Mouse (Mus musculus) activated CD4-positive, CD25-positive, alpha-beta regulatory T cell, adult 4 months (primary cell): ENCODE results near the gene Mterf1a. TPM values are rescaled to one million over a fixed set of nuclear protein-coding genes. Genes with fewer than 3 reads are reported as not detected.
"Not testable (repeated sequence)": the region's sequence is repeated elsewhere in the genome, so short reads cannot be mapped to it uniquely, and the experiment has no call there.

Source experiments
- ATAC-seq: one replicate; pipeline ENCODE4 v1.8.0; 2017
- polyA plus RNA-seq, 2 experiments: library from polyadenylated mRNA; unstranded; fragments of 100-300 nt; shearing (Covaris generic); gene quantifications; one replicate each; pipeline ENCODE4 v1.2.1; 2017

Gene Mterf1a
- 10 to 100 TPM; 24.3 to 27.5 TPM for polyA plus RNA-seq

DNA sequence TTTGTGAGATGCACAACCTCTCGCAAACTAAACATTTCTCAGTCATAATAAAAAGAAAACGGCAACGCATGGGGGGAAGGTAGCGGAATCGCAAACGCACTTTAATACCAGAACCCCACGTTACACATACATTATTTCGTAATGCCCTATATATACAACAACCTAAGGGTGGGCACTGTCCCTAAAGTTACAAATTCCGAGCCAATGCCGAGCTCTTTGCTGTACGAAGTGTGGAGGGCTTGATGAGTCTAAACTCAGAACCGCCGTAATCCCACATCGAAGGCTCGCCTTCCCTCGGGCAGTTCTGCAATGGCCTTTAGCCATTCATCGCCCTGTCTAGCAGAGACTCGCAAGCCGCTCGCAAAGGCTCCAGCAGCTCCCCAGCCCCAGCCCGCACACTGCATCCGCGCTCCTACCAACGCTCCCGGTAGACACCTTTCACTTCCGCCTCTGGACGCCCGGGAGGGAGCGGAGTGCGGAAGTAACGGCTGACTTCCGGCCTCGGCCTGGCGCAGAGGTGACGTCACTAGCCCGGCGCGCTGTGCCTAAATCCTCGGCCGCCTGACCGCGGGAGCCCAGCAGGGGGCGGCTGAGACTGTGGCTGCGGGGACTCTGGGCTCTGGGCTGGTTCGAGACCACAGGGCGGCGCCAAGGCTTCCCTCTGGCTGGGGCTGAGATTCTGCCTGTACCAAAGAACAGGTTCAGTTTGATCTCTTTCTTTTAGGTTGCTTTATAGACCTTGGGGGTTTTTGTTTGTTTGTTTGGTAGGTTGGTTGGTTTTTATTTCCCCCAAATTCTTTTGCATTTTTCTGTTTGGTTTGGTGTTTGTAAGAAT is at the start of gene Mterf1a:
Gene Mterf1a (minus strand): TSS at position 475 of the 835 bp plus-strand sequence.
- ATAC-seq = peak; percentile 100

DNA sequence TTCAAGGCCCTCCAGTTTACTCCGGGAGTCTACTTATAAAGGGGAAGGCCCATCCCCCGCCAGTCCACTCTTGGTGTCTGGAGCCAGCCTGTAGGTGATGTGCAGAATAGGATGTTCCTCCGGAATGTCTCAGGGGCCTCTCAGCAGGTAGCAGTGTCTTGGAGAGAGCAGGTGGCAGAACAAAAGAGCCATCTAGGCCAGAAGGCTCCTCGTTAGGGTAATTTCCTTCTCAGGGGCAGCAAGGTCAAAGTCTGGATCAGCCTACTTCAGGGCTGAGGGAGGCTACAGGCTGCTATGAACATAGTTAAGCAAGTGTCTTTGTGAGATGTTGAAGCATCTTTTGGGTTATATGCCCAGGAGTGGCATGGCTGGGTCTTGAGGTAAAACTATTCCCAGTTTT is 49.4 kb upstream of the Mterf1a start:
- not testable (repeated sequence) for ATAC-seq

DNA sequence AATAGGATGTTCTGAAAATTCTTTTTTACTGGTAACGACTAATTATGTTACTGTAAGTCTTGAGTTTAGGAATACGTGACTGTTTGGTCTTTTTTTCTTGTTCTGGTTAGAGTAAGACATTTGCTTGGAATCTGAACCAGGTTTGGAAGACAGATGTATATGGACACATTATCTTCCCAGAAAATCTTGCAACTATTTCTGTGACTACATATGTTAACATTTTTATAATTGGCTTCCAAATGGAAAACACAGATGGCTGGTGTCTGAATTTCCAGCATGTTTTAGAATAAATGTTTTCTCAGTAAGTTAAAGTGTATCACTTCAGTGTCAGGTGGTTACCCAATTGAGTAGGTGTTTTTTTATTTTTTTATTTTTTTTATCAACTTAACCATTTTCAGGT is 47.5 kb upstream of the Mterf1a start:
- ATAC-seq = no peak

DNA sequence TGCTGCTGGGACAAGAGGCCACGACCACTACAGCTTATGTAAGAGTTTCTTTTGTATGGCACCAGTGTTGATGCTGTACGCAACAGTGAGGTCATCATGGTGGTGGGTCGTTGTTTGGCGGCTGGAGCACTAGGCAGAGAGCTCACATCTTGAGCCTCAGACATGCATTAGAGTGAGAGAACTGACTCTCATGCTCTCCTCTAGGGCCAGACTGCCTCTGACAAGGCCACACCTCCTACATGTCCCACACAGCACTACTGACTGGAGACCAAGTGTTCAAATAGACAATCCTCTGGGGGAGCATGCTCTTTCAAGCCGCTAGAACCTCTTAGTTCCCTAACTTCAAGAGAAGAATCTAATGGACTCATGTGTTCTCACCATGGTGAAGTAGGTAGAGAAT is 45.6 kb upstream of the Mterf1a start:
- ATAC-seq = no peak

DNA sequence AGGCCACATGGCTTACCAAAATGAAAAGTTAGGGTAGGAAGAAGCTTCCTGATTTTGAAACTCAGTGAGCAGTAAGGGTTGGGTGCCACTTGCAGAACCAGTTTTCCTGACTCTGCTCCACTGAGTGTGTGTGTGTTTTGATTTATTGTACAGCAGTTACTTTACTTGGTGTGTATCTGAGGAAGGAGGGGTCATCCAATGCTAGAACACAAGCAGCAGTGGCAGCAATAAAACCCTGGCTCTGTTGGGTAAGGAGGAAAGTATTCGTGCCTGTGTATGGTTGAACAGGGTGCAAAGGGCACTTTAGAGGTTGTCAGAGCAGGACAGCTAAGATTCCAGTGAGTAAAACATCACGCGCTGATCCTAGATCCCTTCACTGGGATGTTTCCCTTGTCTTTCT is 45.2 kb upstream of the Mterf1a start:
- ATAC-seq = no peak

DNA sequence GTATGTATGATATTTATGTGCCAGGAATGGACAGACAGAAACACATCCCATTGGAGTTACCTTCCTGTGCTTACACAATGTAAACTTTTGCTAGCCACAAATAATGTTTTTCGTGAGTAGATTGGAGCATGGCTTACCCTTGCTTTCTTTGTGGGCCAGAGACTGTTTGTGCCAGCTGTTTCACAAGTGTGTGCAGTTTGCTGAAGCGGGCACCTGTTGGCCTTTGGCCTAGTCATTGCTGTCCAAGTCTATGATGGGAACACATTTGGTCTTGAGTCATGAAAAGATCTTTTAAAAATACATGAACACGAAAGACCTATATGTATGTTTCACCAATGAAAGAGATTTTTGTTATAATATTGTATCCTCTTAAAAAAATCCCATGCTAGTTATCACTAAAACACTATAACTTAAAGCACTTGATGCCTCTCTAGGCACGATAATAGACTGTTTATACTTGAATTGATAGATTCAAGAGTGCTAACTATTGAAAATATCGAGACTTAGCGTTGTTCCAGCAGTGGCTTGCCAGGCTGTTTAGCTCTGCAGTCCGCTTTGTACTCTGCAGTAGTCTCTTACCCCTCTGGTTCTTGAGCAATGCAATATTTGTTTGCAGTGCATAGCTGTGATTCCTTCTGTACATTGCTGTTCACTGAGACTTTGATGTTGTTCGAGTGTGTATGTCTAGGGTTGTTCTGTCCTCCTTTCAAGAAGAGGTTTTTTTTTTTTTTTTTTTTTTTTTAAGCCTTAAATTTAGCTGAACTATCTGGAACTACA is 42.2 kb upstream of the Mterf1a start:
- no peak for ATAC-seq

DNA sequence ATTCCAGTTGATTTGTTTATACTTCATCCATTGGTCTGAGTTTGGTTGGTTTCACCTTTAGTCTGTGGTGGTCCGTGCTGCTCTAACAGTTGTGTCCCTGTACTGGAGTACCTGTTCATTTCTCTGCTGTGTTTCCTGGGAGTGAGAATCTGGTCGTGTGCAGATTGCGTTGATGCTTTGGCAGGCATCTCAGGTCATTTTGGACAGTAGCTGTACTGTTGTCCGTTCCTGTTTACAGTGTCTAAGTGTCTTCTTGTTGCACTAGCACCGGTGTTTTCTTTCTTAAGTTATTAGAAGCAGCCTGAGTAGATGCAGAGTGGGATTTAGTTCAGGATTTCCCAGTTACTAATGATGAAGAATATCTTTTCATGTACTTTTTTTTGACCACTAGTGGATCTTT is 41.5 kb upstream of the Mterf1a start:
- no peak for ATAC-seq

DNA sequence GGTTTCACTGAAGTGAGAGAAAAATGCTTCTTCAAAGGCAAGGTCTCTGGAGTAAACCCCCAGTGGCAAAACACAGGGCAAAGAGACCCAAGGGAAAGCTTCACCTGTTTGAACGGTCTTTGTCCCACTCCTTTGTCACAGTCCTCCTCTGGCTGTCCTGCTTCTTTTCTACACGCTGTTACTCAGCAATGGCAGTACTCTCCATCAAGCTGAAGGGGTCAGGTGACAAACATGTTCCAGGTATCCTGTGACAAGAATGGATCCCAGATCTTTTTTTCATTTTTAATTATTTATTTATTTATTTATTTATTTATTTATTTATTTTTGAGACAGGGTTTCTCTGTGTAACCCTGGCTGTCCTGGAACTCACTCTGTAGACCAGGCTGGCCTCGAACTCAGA is 39.8 kb upstream of the Mterf1a start:
- ATAC-seq = no peak

DNA sequence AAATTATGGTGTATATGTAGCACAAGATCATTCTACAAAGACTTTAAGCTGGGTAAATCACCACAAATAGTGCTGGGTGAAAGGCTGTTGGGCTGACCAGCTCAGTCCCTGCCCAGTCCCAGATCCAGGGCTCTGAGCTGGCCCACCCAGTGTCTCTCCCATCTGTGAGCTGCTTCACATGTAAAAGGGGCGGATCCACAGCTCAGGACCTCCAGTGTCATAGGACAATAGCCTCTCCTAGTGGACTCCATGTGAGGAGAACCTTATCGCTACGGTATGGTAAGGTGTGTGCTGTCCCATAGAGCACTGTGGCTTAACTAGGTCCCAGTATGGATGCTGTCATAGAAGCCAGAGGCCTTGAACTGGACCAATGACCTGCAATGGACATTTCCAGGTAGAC is 37.9 kb upstream of the Mterf1a start:
- no peak for ATAC-seq

DNA sequence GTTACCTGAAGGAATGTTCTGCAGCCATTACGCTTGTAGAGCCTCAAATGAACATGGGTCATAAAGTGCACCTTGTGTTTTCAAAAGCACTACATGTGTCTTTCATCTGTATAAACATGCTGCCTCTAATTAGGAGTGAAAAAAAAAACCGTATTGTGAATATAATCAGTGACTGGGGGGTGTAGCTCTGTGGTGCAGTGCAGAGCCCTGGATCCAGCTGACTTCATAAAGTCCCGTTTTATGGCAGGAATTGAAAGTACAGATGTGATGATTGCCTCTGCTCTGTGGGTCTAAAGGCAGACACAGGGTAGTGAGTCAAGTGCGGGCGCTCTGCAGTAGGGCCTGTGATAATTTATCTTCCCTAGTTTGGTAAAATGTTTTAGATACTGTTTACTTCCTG is 37.0 kb upstream of the Mterf1a start:
- no peak for ATAC-seq

DNA sequence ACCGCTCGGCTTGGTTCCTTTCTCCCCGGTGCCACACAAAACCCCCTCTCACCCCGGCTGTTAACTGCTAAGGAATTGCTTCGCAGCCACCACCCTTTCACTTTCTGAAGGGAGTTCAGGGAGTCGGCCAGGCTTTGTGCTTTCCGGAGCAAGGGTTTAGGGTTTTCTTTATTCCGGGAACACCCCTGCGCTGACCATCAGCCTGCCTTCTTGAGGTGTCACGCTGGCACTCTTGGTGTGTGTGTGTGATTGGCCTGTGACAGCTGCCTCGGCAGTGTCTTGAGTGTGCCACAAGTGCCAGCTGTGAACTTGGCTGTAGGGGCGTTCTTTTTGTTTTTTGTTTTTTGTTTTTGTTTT is 34.9 kb upstream of the Mterf1a start:
- ATAC-seq = peak; percentile 33

DNA sequence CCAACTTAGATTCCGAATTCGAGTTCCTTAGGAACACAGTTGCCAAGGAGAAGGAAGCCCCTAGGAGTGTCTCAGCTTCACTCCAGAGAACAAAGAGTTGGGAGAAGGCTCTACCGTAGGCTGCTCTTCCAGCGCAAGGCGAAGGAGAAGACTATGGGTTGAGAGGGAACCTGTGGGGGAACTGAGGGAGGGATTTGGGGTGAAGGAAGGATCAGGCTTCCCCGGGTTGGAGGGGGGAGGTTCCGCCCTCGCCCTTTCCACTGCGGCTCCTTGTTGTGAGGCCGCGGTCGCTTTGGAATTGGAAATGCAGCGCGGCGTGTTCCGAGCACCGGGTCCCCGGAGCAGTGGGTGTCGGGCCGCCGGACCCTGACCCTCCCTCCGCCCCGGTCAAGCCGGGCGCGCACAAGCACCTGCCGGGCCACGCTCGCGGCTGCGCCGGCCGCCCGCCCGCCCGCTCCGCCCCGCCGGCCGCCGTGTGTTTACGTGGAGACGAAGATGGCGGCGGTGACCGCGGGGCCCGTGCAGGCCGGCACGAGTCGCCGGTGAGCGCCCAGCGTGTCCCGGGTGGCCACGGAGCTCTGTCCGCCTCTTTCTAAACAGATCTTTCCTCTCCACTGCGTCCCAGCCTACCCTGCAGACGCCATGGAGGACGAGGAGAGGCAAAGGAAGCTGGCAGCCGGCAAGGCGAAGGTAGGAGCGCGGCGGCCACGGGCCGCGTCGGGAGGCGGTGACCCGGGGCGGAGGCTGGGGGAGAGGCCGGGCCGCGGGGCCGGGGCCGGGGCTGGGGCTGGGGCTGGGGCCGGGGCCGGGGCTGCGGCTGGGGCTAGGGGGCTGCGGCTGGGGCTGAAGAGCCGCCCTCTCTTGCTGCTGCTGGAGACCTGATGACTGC is 34.3 kb upstream of the Mterf1a start, which contains the start of gene Akap9:
Gene Akap9 (plus strand): TSS at position 254 of the 889 bp plus-strand sequence.
- ATAC-seq = peak; percentile 64

DNA sequence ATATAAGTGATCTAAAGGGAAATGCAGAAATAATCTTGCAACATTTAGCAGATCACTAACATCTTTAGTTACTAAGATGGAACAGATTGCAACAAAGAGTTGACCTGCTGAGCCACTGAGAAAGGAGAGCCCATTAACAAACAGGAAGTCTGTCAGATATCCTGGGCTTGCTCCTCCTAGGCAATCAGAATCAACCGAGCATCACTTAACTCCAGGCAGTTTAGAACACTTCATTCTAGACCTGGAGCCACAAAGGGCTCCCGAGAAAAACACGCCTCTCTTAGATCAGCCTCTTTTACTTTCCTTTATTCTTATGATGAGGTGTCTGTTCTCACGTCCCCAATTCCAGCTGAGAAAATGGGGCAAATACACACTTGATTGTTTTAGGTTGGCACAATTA is 32.9 kb upstream of the Mterf1a start:
- ATAC-seq = no peak

DNA sequence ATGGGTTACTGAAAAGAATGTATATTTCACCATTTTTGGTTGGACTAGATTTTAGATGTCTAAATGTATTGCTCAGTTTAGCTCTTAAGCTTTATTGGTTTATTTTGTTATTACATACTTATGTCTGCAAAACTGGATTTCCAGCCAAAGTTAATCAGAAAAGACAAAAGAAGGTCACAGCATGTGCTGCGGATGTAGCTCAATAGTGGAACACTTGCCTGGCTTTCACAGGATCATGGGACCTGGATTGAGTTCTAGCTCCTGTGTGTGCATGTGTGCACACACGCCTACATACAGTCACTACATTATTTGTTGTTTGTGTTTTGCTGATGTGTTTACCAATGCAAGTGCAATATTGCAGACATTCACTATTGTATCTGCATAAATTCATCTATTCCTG is 28.6 kb upstream of the Mterf1a start:
- no peak for ATAC-seq

DNA sequence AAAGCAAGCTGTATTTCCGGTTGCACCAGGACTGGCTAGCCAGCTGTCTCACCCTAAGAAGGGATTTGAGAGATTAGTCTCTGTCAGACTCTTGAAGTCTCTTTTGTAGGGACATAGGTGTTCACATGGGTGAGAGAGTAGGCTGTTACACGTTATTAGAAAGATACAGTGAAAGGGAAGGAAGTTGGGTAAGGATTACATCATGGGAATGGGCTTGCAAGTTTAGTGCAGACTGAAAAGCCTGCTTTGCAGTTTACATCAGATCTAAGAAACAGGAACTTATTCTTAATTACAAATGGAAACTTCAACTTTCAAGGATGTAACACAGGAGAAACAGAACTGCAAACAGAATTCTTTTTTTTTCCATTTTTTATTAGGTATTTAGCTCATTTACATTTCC is 11.7 kb upstream of the Mterf1a start:
- no peak for ATAC-seq

DNA sequence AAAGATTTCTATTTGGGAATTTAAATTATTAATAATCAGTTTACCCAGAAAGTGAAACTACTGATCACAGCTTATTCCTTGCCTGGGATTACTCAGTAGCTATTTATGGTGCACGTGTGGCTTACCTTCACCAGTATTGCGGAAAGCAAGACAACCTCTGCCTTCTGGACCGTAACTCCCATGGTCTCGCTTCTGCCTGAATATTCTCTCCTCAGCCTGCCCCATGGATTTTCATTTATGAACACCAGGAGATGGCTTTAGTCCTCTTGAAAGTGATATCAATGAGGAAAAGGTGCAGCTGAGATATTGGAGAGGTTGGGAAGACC is 524 bp upstream of the Mterf1a start:
- not testable (repeated sequence) for ATAC-seq

DNA sequence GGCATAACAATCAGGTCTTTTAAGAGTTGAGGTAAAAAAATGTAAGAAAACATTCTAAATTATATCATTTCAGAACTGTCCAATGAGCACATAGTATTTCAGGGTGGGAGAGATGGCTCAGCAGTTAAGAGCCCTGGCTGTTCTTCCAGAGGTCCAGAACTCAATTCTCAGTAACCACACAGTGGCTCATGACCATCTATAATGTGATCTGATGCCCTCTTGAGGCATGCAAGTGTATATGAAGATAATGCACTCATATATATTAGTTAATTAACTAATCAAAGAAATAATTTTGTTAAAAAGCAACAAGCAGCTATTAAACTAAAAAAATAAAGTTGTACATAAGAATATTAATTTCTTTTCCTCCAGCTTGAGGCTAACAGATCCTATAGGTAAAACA is 4.5 kb downstream of the Mterf1a start:
- no peak for ATAC-seq

DNA sequence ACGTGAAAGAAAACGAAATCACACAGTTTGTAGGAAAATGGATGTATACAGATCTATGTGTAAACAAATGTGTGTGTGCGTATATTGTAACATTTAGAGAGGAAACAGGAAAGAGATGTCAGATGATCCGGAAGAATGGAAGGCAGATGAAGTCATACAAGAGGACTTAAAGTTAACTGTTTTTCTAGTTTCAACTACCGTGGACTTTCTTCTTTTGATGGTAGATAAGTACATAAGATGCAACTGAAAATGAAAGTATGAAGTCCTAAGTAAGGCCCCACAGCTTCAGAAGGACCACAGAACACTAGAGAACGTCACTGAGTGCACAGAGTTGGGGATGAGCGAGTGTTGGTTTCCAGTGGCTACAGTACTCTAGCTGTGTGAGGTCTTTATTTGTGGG is 6.9 kb downstream of the Mterf1a start:
- ATAC-seq = peak; percentile 87

DNA sequence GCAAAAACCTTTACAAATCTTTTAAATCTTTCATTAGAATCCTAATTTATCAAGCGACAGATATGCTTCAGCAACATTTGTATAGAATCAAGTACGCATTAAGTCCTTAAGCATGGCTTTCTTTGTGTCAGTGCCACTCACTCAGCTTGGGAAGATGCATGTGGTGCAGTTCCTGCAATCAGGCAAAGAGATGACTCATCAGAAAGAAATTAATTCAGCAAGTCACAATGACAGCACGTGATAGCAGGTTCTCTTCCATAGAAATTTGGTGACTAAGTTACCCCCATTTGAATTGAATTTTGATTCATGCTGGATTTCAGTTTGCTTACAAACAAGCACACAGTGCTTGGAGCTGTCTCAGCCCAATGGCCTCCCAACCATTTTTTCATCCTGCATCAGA is 20.2 kb downstream of the Mterf1a start:
- ATAC-seq = no peak

DNA sequence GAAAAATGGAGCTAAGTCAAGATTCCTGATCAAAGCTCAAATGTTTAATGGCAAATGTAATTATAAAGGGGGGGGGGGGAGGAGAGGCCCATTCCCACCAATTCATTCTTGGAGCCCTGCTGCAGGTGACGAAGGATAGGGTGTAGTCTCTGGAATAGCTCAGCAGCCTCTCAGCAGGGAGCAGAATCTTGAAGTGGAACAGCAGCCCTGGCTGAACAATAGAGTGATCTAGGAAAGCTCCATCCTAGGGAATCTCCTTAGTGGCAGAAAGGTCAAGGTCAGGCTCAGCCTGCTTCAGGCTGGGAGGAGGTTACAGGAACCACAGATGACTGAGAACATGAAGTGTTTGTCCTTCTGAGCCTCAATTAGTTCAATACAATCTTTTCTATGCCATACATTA is 21.4 kb downstream of the Mterf1a start:
- ATAC-seq = no peak

DNA sequence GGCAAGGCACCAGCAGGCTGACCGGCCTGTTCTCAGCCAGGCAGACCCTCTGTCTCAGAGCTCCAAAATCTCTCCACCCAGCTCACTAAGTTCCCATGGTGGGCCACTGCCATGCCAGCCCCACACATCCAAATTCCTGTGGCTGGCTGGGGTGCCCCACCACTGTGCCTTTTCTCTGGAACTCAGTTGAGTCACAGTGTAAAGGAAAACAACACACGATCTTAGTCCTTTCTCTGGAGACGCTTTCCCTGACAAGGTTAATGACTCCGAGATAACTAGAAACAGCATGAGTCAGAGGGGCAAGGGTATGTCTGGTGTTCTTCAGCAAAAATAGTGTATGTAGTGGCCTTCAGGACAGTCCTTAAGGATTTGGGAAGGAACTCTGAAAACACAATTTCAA is 23.6 kb downstream of the Mterf1a start:
- ATAC-seq = no peak

DNA sequence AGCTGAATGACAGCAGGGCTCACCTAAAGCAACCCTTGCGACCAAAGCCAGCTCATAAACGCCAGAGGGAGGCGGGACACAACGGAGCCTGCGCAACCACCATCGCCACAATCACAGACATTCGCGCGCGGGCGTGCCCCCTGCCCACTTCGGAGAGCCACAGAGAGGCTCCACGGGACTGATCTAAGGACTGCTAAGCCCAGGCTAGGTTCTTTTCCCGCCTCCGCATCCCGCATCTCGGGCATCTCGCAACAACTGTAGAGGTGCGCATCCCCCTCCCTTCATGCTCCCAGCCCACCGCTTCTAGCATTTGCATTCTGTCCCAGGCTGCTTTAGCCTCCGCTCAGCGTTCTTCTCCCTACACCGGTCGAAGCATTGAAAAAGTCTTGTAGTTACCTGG is 48.7 kb downstream of the Mterf1a start, which contains the start of gene Lrrd1:
Gene Lrrd1 (plus strand): TSS at position 148 of the 400 bp plus-strand sequence.
- no peak for ATAC-seq
